Comparison of ENCODE assay signal across 9 mouse cellular contexts in genomic region chr19:41244581-41244980, GRCm38 (mm10). TPM values are rescaled to one million over a fixed set of nuclear protein-coding genes. Genes with fewer than 3 reads are reported as not detected.
DNase-seq lines count a peak whose midpoint lies in the region; ATAC-seq lines count a peak whose summit lies in the region.
"Had no signal": no experiment of that assay in that cellular context is flagged by ENCODE, and none has a peak within 500 bp of the region (broad histone marks: within the 10 kb centered on the region; RNA-seq: fewer than 3 reads in every experiment).

No protein-coding gene starts in this region.

- WGBS in forebrain, embryonic 16.5 days: 63% methylated on average over 6 of the region's 6 CpGs
- 67% methylated on average over 6 of the region's 6 CpGs for WGBS in forebrain, embryonic 12.5 days

- peak; percentile 16 for DNase-seq in right cerebral cortex, adult 18-20 months
- DNase-seq in right cerebral cortex, postnatal 36 days (ENCODE audit: low spot score in 2 of 2): no peak
- DNase-seq in c-Kit-positive CD71-positive TER-119-positive erythroid progenitor cells, embryonic 14.5 days (ENCODE audit: low spot score): peak; percentile 47
- DNase-seq in induced T-regulatory cell, adult 2 months (ENCODE audit: low read depth): peak; percentile 72
- DNase-seq in lung, postnatal 10 days: peak; percentile 60
- DNase-seq in spleen, postnatal 36 days (ENCODE audit: low spot score in 2 of 2): peak; percentile 12 to 23

- peaks cover 10% of the 10 kb centered on the region for H3K36me3 ChIP-seq in forebrain, embryonic 16.5 days (ENCODE audit: control insufficient read depth, insufficient read depth)
- peaks cover 45% of the 10 kb centered on the region for H3K36me3 ChIP-seq in forebrain, embryonic 12.5 days (replicated peaks)

- no peaks in the 10 kb centered on the region for H3K4me1 ChIP-seq in forebrain, embryonic 16.5 days (replicated peaks; ENCODE audit: control insufficient read depth, insufficient read depth, low read length)
- H3K4me1 ChIP-seq in forebrain, embryonic 12.5 days: no peaks in the 10 kb centered on the region

- H3K9ac ChIP-seq in forebrain, embryonic 16.5 days (replicated peaks; ENCODE audit: low read depth, low read length): no peak overlapping the region
- H3K9ac ChIP-seq in forebrain, embryonic 12.5 days: no peak overlapping the region
- H3K9ac ChIP-seq: neural tube, embryonic 13.5 days had no signal

- H3K9me3 ChIP-seq in forebrain, embryonic 16.5 days (ENCODE audit: control insufficient read depth, low read length): no peaks in the 10 kb centered on the region
- no peaks in the 10 kb centered on the region for H3K9me3 ChIP-seq in forebrain, embryonic 12.5 days
- H3K9me3 ChIP-seq: neural tube, embryonic 13.5 days had no signal

- H3K27me3 ChIP-seq in forebrain, embryonic 16.5 days (replicated peaks; ENCODE audit: control insufficient read depth, insufficient read depth, low read length): no peaks in the 10 kb centered on the region
- H3K27me3 ChIP-seq in forebrain, embryonic 12.5 days: no peaks in the 10 kb centered on the region
- H3K27me3 ChIP-seq: neural tube, embryonic 13.5 days had no signal

- no peak overlapping the region for H3K4me2 ChIP-seq in forebrain, embryonic 16.5 days (ENCODE audit: low read length)
- no peak overlapping the region for H3K4me2 ChIP-seq in forebrain, embryonic 12.5 days
- H3K4me2 ChIP-seq: neural tube, embryonic 13.5 days had no signal

- no peak overlapping the region for H3K27ac ChIP-seq in forebrain, embryonic 16.5 days (ENCODE audit: low read length)
- no peak overlapping the region for H3K27ac ChIP-seq in forebrain, embryonic 12.5 days
- H3K27ac ChIP-seq: neural tube, embryonic 13.5 days had no signal

- H3K4me3 ChIP-seq in forebrain, embryonic 16.5 days (replicated peaks; ENCODE audit: low read length): no peak overlapping the region
- no peak overlapping the region for H3K4me3 ChIP-seq in forebrain, embryonic 12.5 days (replicated peaks)
- H3K4me3 ChIP-seq: neural tube, embryonic 13.5 days had no signal

- 0 out of 2 replicates have a peak, but pooled peaks have one; percentile 20 for ATAC-seq in forebrain, embryonic 16.5 days
- no peak for ATAC-seq in forebrain, embryonic 12.5 days (ENCODE audit: low FRiP score)

RNA-seq across cellular contexts. Expression of gene Tm9sf3, which starts 19.2 kb away (rescaled TPM):
- polyA plus RNA-seq in forebrain, embryonic 16.5 days (2015; fragmentation: Nextera tagmentation; extraction: Ambion mirVana): 88.7 and 104 TPM in 2 replicates
- polyA plus RNA-seq in forebrain, embryonic 12.5 days (2016; fragmentation: Nextera tagmentation; extraction: Ambion mirVana): 107 and 119 TPM in 2 replicates

RNA-seq across cellular contexts. Expression of gene Tll2, which starts 37.9 kb away (rescaled TPM):
- polyA plus RNA-seq in forebrain, embryonic 16.5 days (2015; fragmentation: Nextera tagmentation; extraction: Ambion mirVana): 0.61 and 0.67 TPM in 2 replicates
- polyA plus RNA-seq in forebrain, embryonic 12.5 days (2016; fragmentation: Nextera tagmentation; extraction: Ambion mirVana): 0.83 and 0.86 TPM in 2 replicates

Comparison
In these comparisons a context has a peak if more than half of its experiments do, and no peak if none do; other contexts are left out.
1. DNase-seq: peak in right cerebral cortex, adult 18-20 months (single experiment), c-Kit-positive CD71-positive TER-119-positive erythroid progenitor cells, embryonic 14.5 days (single experiment), induced T-regulatory cell, adult 2 months (single experiment), lung, postnatal 10 days (single experiment) and spleen, postnatal 36 days (2 of 2); none in right cerebral cortex, postnatal 36 days (0 of 2).